Mouse (Mus musculus) thymus, postnatal 4 days (tissue): ENCODE results near the gene Abcb9.

Experiments
- DNase-seq: peaks from one replicate; pipeline ENCODE4 v3.0.0; 2021

The Abcb9 gene

GRCm38 (mm10) chr5:124093120-124093794 is 2.3 kb downstream of the Abcb9 start:
- peak; percentile 22 for DNase-seq

- DNase-seq, result no peak
Measured at GRCm38 (mm10) chr5:124091951-124092406, 3.6 kb downstream of the Abcb9 start.

GRCm38 (mm10) chr5:124089868-124090267 is 5.7 kb downstream of the Abcb9 start:
- DNase-seq, result no peak

GRCm38 (mm10) chr5:124086876-124087275 is 8.7 kb downstream of the Abcb9 start:
- no peak for DNase-seq

- DNase-seq, result no peak
Measured at GRCm38 (mm10) chr5:124085513-124085912, 10.1 kb downstream of the Abcb9 start.

- DNase-seq, result peak; percentile 95
Measured at GRCm38 (mm10) chr5:124084588-124085173, 10.9 kb downstream of the Abcb9 start.

GRCm38 (mm10) chr5:124083850-124084587 is 11.6 kb downstream of the Abcb9 start:
- DNase-seq, result peak; percentile 65

GRCm38 (mm10) chr5:124082941-124083688 is 12.5 kb downstream of the Abcb9 start:
- DNase-seq, result peak; percentile 37

- peak; percentile 34 for DNase-seq
Measured at GRCm38 (mm10) chr5:124082447-124082846, 13.2 kb downstream of the Abcb9 start.

GRCm38 (mm10) chr5:124079880-124080279 is 15.7 kb downstream of the Abcb9 start:
- DNase-seq, result peak; percentile 75

GRCm38 (mm10) chr5:124078794-124079416 is 16.7 kb downstream of the Abcb9 start:
- DNase-seq, result peak; percentile 73

GRCm38 (mm10) chr5:124077856-124078460 is 17.6 kb downstream of the Abcb9 start:
- peak; percentile 70 for DNase-seq

- peak; percentile 52 for DNase-seq
Measured at GRCm38 (mm10) chr5:124077241-124077640, 18.4 kb downstream of the Abcb9 start.

GRCm38 (mm10) chr5:124076559-124076958 is 19.0 kb downstream of the Abcb9 start:
- DNase-seq, result no peak

GRCm38 (mm10) chr5:124075716-124076115 is 19.9 kb downstream of the Abcb9 start:
- DNase-seq, result peak; percentile 62

GRCm38 (mm10) chr5:124074845-124075307 is 20.7 kb downstream of the Abcb9 start:
- peak; percentile 56 for DNase-seq

GRCm38 (mm10) chr5:124073682-124074081 is 21.9 kb downstream of the Abcb9 start:
- peak; percentile 41 for DNase-seq

- no peak for DNase-seq
Measured at GRCm38 (mm10) chr5:124069657-124070056, 25.9 kb downstream of the Abcb9 start.

- no peak for DNase-seq
Measured at GRCm38 (mm10) chr5:124062037-124062824, 33.4 kb downstream of the Abcb9 start.

- no peak for DNase-seq
Measured at GRCm38 (mm10) chr5:124059677-124060076, 35.9 kb downstream of the Abcb9 start.

GRCm38 (mm10) chr5:124058749-124059148 is 36.8 kb downstream of the Abcb9 start:
- no peak for DNase-seq
